Mouse (Mus musculus) neural tube, embryonic 13.5 days (tissue): ENCODE measurements around the gene Fyn. TPM values are rescaled to one million over a fixed set of nuclear protein-coding genes. Genes with fewer than 3 reads are reported as not detected.

Source experiments
- ATAC-seq: fragments of 200-750 bp; cut with Nextera tagmentation; 2 replicates; pipeline ENCODE4 v1.8.0; 2017; ENCODE audit warnings: low read depth, mild to moderate bottlenecking, moderate TSS enrichment, moderate library complexity
- H3K27ac ChIP-seq: fragments of 300-500 bp; sonication (generic); replicated peaks from 2 replicates; pipeline ENCODE4 v1.5.1; 2015; ENCODE audit warnings: moderate library complexity, mild to moderate bottlenecking, inconsistent platforms
- H3K27me3 ChIP-seq: fragments of 300-500 bp; sonication (generic); 2 replicates; pipeline ENCODE4 v1.6.1; 2015; ENCODE audit warnings: mild to moderate bottlenecking, inconsistent platforms
- H3K36me3 ChIP-seq: fragments of 300-500 bp; sonication (generic); 2 replicates; pipeline ENCODE4 v1.6.1; 2015; ENCODE audit warnings: mild to moderate bottlenecking, inconsistent platforms
- H3K4me1 ChIP-seq: fragments of 300-500 bp; sonication (generic); replicated peaks from 2 replicates; pipeline ENCODE4 v1.6.1; 2015; ENCODE audit warnings: inconsistent platforms
- H3K4me2 ChIP-seq: fragments of 300-500 bp; sonication (generic); 2 replicates; pipeline ENCODE4 v1.6.1; 2015; ENCODE audit warnings: inconsistent platforms, mild to moderate bottlenecking, moderate library complexity
- H3K4me3 ChIP-seq: fragments of 300-500 bp; sonication (generic); 2 replicates; pipeline ENCODE4 v1.5.1; 2015; ENCODE audit warnings: mild to moderate bottlenecking, inconsistent platforms
- H3K9ac ChIP-seq: fragments of 300-500 bp; sonication (generic); 2 replicates; pipeline ENCODE4 v1.6.1; 2015; ENCODE audit warnings: moderate library complexity, mild to moderate bottlenecking, inconsistent platforms
- H3K9me3 ChIP-seq: fragments of 300-500 bp; sonication (generic); 2 replicates; pipeline ENCODE4 v1.6.1; 2016; ENCODE audit warnings: inconsistent platforms
- WGBS: fragments of 180-500 bp; shearing (Covaris S2); methylation state at CpG from one replicate; pipeline ENCODE4 v1.1.7; 2015; 5-methylcytosine and 5-hydroxymethylcytosine counted together
- polyA plus RNA-seq: library from polyadenylated mRNA; unstranded; fragments of >200 nt; fragmentation: Nextera tagmentation; extraction: Ambion mirVana; gene quantifications from 2 replicates; pipeline ENCODE4 v1.2.1, GENCODE M21; 2015

The Fyn gene
- polyA plus RNA-seq, 1 experiment from 2014 or later = 74.9 TPM

- ATAC-seq = no peak
- Histone ChIP-seq H3K9me3 (no peaks in the 10 kb centered on the region), H3K27ac (no peak overlapping the region), H3K4me3 (no peak overlapping the region), H3K9ac (no peak overlapping the region), H3K4me1 (peaks cover 84% of the 10 kb centered on the region), H3K36me3 (0 out of 2 replicates have a peak, but pooled peaks cover 5% of the 10 kb centered on the region), H3K4me2 (no peak overlapping the region), H3K27me3 (no peaks in the 10 kb centered on the region)
- WGBS = 86% methylated on average over 15 of the region's 15 CpGs
These were observed 87.4 kb downstream of the Fyn start for GRCm38 (mm10) chr10:39455857-39456620.

GRCm38 (mm10) chr10:39456776-39457175 is 88.1 kb downstream of the Fyn start:
- Histone ChIP-seq H3K4me2 (no peak overlapping the region), H3K4me1 (peaks cover 84% of the 10 kb centered on the region), H3K27ac (no peak overlapping the region), H3K9ac (no peak overlapping the region), H3K36me3 (0 out of 2 replicates have a peak, but pooled peaks cover 5% of the 10 kb centered on the region), H3K27me3 (no peaks in the 10 kb centered on the region), H3K9me3 (no peaks in the 10 kb centered on the region), H3K4me3 (no peak overlapping the region)
- no peak for ATAC-seq
- WGBS = 87% methylated on average over 6 of the region's 6 CpGs

- Histone ChIP-seq H3K4me1 (peaks cover 84% of the 10 kb centered on the region), H3K4me3 (no peak overlapping the region), H3K9me3 (no peaks in the 10 kb centered on the region), H3K27ac (peak overlapping the region; percentile 61; the same call in 1 of the 2 replicates), H3K4me2 (no peak overlapping the region), H3K27me3 (no peaks in the 10 kb centered on the region), H3K9ac (no peak overlapping the region), H3K36me3 (0 out of 2 replicates have a peak, but pooled peaks cover 5% of the 10 kb centered on the region)
- 84% methylated on average over 11 of the region's 11 CpGs for WGBS
- ATAC-seq = no peak
These were observed 88.6 kb downstream of the Fyn start for GRCm38 (mm10) chr10:39457281-39457680.

GRCm38 (mm10) chr10:39458766-39459699 is 90.4 kb downstream of the Fyn start:
- 66% methylated on average over 13 of the region's 13 CpGs for WGBS
- Histone ChIP-seq H3K4me1 (peaks cover 82% of the 10 kb centered on the region), H3K27ac (peak overlapping the region; percentile 64), H3K36me3 (0 out of 2 replicates have a peak, but pooled peaks cover 5% of the 10 kb centered on the region), H3K9ac (0 out of 2 replicates have a peak overlapping the region, but pooled peaks have one; percentile 2), H3K27me3 (no peaks in the 10 kb centered on the region), H3K9me3 (no peaks in the 10 kb centered on the region), H3K4me2 (no peak overlapping the region), H3K4me3 (no peak overlapping the region)
- ATAC-seq = 0 out of 2 replicates have a peak, but pooled peaks have one; percentile 50

- Histone ChIP-seq H3K4me1 (peaks cover 84% of the 10 kb centered on the region), H3K9ac (no peak overlapping the region), H3K36me3 (0 out of 2 replicates have a peak, but pooled peaks cover under 1% of the 10 kb centered on the region), H3K9me3 (no peaks in the 10 kb centered on the region), H3K27me3 (no peaks in the 10 kb centered on the region), H3K4me3 (no peak overlapping the region), H3K27ac (peak overlapping the region; percentile 46; the same call in 1 of the 2 replicates), H3K4me2 (no peak overlapping the region)
- ATAC-seq = no peak
- 52% methylated on average over 2 of the region's 2 CpGs for whole genome bisulfite sequencing
These were observed 92.0 kb downstream of the Fyn start for GRCm38 (mm10) chr10:39460621-39461020.

- no peaks in the 10 kb centered on the region for H3K27me3 ChIP-seq
- no peak overlapping the region for H3K4me2 ChIP-seq
- H3K4me1 ChIP-seq = peaks cover 84% of the 10 kb centered on the region
- no peak for ATAC-seq
- 16% methylated on average over 5 of the region's 5 CpGs for WGBS
- H3K9ac ChIP-seq = peak overlapping the region; percentile 9; the same call in 1 of the 2 replicates
- no peak overlapping the region for H3K4me3 ChIP-seq
- H3K9me3 ChIP-seq = no peaks in the 10 kb centered on the region
- H3K36me3 ChIP-seq = no peaks in the 10 kb centered on the region
- peak overlapping the region; percentile 62 for H3K27ac ChIP-seq
These were observed 93.3 kb downstream of the Fyn start for GRCm38 (mm10) chr10:39461909-39462308.

- Histone ChIP-seq H3K9me3 (no peaks in the 10 kb centered on the region), H3K4me2 (no peak overlapping the region), H3K4me1 (peaks cover 82% of the 10 kb centered on the region), H3K27ac (peak overlapping the region; percentile 62), H3K4me3 (no peak overlapping the region), H3K36me3 (peaks cover 7% of the 10 kb centered on the region; the same call in 1 of the 2 replicates), H3K27me3 (no peaks in the 10 kb centered on the region), H3K9ac (no peak overlapping the region)
- 68% methylated on average over 8 of the region's 8 CpGs for WGBS
- ATAC-seq = no peak
These were observed 94.1 kb downstream of the Fyn start for GRCm38 (mm10) chr10:39462711-39463110.

- H3K9ac ChIP-seq = no peak overlapping the region
- no peaks in the 10 kb centered on the region for H3K27me3 ChIP-seq
- H3K4me1 ChIP-seq = peaks cover 71% of the 10 kb centered on the region
- H3K9me3 ChIP-seq = no peaks in the 10 kb centered on the region
- H3K4me3 ChIP-seq = no peak overlapping the region
- 92% methylated on average over 5 of the region's 5 CpGs for WGBS
- H3K36me3 ChIP-seq = peaks cover 9% of the 10 kb centered on the region; the same call in 1 of the 2 replicates
- no peak for ATAC-seq
- H3K27ac ChIP-seq = no peak overlapping the region
- no peak overlapping the region for H3K4me2 ChIP-seq
These were observed 95.7 kb downstream of the Fyn start for GRCm38 (mm10) chr10:39464383-39464782.

GRCm38 (mm10) chr10:39467317-39467716 is 98.7 kb downstream of the Fyn start:
- Histone ChIP-seq H3K9ac (no peak overlapping the region), H3K9me3 (no peaks in the 10 kb centered on the region), H3K36me3 (peaks cover 9% of the 10 kb centered on the region; the same call in 1 of the 2 replicates), H3K4me3 (no peak overlapping the region), H3K4me2 (no peak overlapping the region), H3K27ac (no peak overlapping the region), H3K27me3 (no peaks in the 10 kb centered on the region), H3K4me1 (peaks cover 70% of the 10 kb centered on the region)
- no peak for ATAC-seq
- 77% methylated on average over 6 of the region's 6 CpGs for WGBS

GRCm38 (mm10) chr10:39467821-39468220 is 99.2 kb downstream of the Fyn start:
- no peak overlapping the region for H3K9ac ChIP-seq
- WGBS = 92% methylated on average over 7 of the region's 7 CpGs
- no peak for ATAC-seq
- H3K9me3 ChIP-seq = no peaks in the 10 kb centered on the region
- no peak overlapping the region for H3K4me2 ChIP-seq
- no peak overlapping the region for H3K27ac ChIP-seq
- H3K36me3 ChIP-seq = peaks cover 9% of the 10 kb centered on the region; the same call in 1 of the 2 replicates
- peaks cover 69% of the 10 kb centered on the region for H3K4me1 ChIP-seq
- no peaks in the 10 kb centered on the region for H3K27me3 ChIP-seq
- no peak overlapping the region for H3K4me3 ChIP-seq

GRCm38 (mm10) chr10:39468576-39468975 is 99.9 kb downstream of the Fyn start:
- H3K4me3 ChIP-seq = no peak overlapping the region
- no peak for ATAC-seq
- H3K36me3 ChIP-seq = peaks cover 9% of the 10 kb centered on the region; the same call in 1 of the 2 replicates
- 89% methylated on average over 3 of the region's 3 CpGs for WGBS
- no peak overlapping the region for H3K4me2 ChIP-seq
- H3K9me3 ChIP-seq = no peaks in the 10 kb centered on the region
- H3K9ac ChIP-seq = no peak overlapping the region
- no peak overlapping the region for H3K27ac ChIP-seq
- H3K4me1 ChIP-seq = peaks cover 71% of the 10 kb centered on the region
- no peaks in the 10 kb centered on the region for H3K27me3 ChIP-seq

- no peak for ATAC-seq
These were observed 100.7 kb downstream of the Fyn start for GRCm38 (mm10) chr10:39469341-39469740.

More at GRCm38 (mm10) chr10:39469341-39469740, 100.7 kb downstream of the Fyn start:
- 82% methylated on average over 7 of the region's 7 CpGs for whole genome bisulfite sequencing
- H3K4me1 ChIP-seq = peaks cover 71% of the 10 kb centered on the region
- H3K36me3 ChIP-seq = peaks cover 9% of the 10 kb centered on the region; the same call in 1 of the 2 replicates
- no peak overlapping the region for H3K4me3 ChIP-seq
- H3K9ac ChIP-seq = no peak overlapping the region
- no peak overlapping the region for H3K27ac ChIP-seq
- no peak overlapping the region for H3K4me2 ChIP-seq
- H3K9me3 ChIP-seq = no peaks in the 10 kb centered on the region
- no peaks in the 10 kb centered on the region for H3K27me3 ChIP-seq
